Mouse (Mus musculus) ES-E14 (cell line): ENCODE data around the gene Cerk.

Experiments used
- CHD2 ChIP-seq: IDR thresholded peaks from 2 replicates; pipeline ENCODE4 v1.6.1; 2014; ENCODE audit warnings: mild to moderate bottlenecking, low read depth, low read length, inconsistent platforms
- HCFC1 ChIP-seq: IDR thresholded peaks from 2 replicates; pipeline ENCODE4 v1.6.1; 2012; ENCODE audit warnings: low read length, inconsistent platforms, borderline replicate concordance; ENCODE audit not compliant: insufficient read depth
- MAFK ChIP-seq: IDR thresholded peaks from 2 replicates; pipeline ENCODE4 v1.6.1; 2014; ENCODE audit warnings: mild to moderate bottlenecking, low read depth, low read length, inconsistent platforms; ENCODE audit not compliant: insufficient read depth
- ZC3H11A ChIP-seq: IDR thresholded peaks from 2 replicates; pipeline ENCODE4 v1.6.1; 2012; ENCODE audit warnings: low read depth, mild to moderate bottlenecking, inconsistent platforms, low read length, borderline replicate concordance
- ZNF384 ChIP-seq: IDR thresholded peaks from 2 replicates; pipeline ENCODE4 v1.6.1; 2012; ENCODE audit warnings: low read depth, low read length, inconsistent platforms

DNA sequence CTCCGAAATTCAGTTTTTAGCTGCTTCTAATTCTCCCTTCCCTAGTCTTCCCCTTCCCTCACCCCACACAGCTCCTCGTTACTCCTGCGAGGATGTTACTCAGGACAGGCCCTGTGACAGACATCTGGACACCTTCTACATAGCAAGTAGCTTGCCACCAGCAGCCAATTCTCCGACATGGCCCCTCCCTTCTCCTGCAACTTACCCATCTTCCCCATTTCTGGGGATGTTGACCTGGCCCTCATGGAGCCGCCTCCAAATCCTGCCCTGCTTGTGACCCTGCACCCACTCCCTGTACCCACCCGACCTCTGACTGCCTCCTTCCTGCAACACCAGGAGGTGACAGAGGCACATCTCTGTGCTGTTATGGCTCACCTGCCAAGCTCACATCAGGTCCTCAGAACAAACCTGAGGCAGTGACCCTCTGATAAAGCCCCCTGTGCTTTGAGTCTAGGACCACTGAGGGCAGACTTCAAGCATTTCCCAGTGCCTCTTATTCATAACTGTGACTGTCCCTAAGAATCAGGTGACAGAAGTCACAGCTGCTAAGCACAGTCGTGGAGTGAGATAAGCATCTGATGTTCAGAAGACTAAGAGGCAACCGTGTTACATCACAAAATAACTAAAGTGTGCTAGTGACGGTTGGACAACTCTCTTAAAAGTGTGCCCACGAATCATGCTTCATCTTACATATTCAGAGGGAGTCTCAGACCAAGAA lies 18.0 kb downstream of the Cerk start:
- TF ChIP-seq CHD2 (no peak), MAFK (no peak), ZC3H11A (no peak), HCFC1 (no peak), ZNF384 (no peak)
